ENCODE assay signal across 8 mouse cellular contexts in the genomic region with DNA sequence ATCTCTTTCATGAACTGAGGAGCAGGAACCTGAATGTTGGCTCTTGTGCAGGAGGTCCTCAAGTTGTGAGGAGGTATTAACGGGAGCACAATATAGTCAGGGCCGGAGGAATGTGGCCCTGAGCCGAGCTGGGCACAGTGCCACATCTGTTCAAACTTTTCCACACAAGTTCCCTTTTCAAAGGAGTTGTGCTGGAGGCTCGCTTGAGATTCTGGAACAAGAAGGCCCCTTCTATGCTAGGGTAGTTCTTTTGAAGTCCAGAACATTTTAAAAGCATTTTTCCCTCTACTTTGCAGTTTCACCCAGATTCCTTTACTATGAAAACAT. TPM values are rescaled to one million over a fixed set of nuclear protein-coding genes. Genes with fewer than 3 reads are reported as not detected.
DNase-seq lines count a peak whose midpoint lies in the region; ATAC-seq and TF ChIP-seq lines count a peak whose summit lies in the region.

No protein-coding gene starts in this region.

- no peak for TF ChIP-seq CTCF in G1E (IDR thresholded peaks at IDR 0.05; ENCODE audit: low read depth, low read length)
- no peak for TF ChIP-seq CTCF in lung, postnatal 0 days (IDR thresholded peaks at IDR 0.05)

- H3K4me3 ChIP-seq in G1E (ENCODE audit: low read depth, low read length), result peak overlapping the region; percentile 93; the same call in 1 of the 2 replicates
- H3K4me3 ChIP-seq in hindbrain, embryonic 14.5 days (replicated peaks; ENCODE audit: low read length), result peak overlapping the region; percentile 58; the same call in 1 of the 2 replicates
- H3K4me3 ChIP-seq in lung, postnatal 0 days (ENCODE audit: low read depth, low read length), result peak overlapping the region; percentile 44; the same call in 1 of the 2 replicates

- peaks cover 12% of the 10 kb centered on the region for H3K36me3 ChIP-seq in G1E (replicated peaks)
- peaks cover under 1% of the 10 kb centered on the region; the same call in 1 of the 2 replicates for H3K36me3 ChIP-seq in hindbrain, embryonic 14.5 days (replicated peaks; ENCODE audit: control insufficient read depth, insufficient read depth)
- no peaks in the 10 kb centered on the region for H3K36me3 ChIP-seq in lung, postnatal 0 days (ENCODE audit: insufficient read depth, low read length)

- peak overlapping the region; percentile 83 for H3K27ac ChIP-seq in hindbrain, embryonic 14.5 days
- H3K27ac ChIP-seq in lung, postnatal 0 days (ENCODE audit: low read length), result peak overlapping the region; percentile 82

- DNase-seq in G1E (ENCODE audit: low spot score), result no peak
- DNase-seq in cerebellum, adult 18-20 months, result peak; percentile 15 to 17
- peak; percentile 44 for DNase-seq in gastrocnemius, adult 18-20 months (ENCODE audit: low spot score)
- DNase-seq in hindbrain, embryonic 14.5 days (ENCODE audit: low spot score), result peak; percentile 73
- peak; percentile 58 to 65 for DNase-seq in layer of hippocampus, postnatal 36 days
- DNase-seq in lung, postnatal 0 days (ENCODE audit: low spot score), result peak; percentile 91
- peak; percentile 42 for DNase-seq in right cerebral cortex, postnatal 25 days
- no peak for DNase-seq in thymus, postnatal 25 days

- H3K4me1 ChIP-seq in G1E (ENCODE audit: insufficient read depth, low read depth, low read length), result peaks cover 43% of the 10 kb centered on the region
- H3K4me1 ChIP-seq in hindbrain, embryonic 14.5 days (replicated peaks; ENCODE audit: control insufficient read depth, insufficient read depth, low read length), result peaks cover 12% of the 10 kb centered on the region
- H3K4me1 ChIP-seq in lung, postnatal 0 days (ENCODE audit: insufficient read depth, low read depth, low read length), result no peaks in the 10 kb centered on the region; the same call in 1 of the 2 replicates

- no peak overlapping the region for H3K9ac ChIP-seq in hindbrain, embryonic 14.5 days
- H3K9ac ChIP-seq in lung, postnatal 0 days (replicated peaks; ENCODE audit: low read depth), result no peak overlapping the region; the same call in 1 of the 2 replicates

- peak overlapping the region; percentile 93 for H3K4me2 ChIP-seq in hindbrain, embryonic 14.5 days (replicated peaks)
- peak overlapping the region; percentile 85 for H3K4me2 ChIP-seq in lung, postnatal 0 days (replicated peaks; ENCODE audit: low read depth, low read length)

- 12% methylated on average over 4 of the region's 4 CpGs for WGBS in hindbrain, embryonic 14.5 days
- 10% methylated on average over 4 of the region's 4 CpGs for WGBS in lung, postnatal 0 days

- peak; percentile 72 for TF ChIP-seq EP300 in lung, postnatal 0 days (IDR thresholded peaks at IDR 0.05)

- no peak for ATAC-seq in G1E (ENCODE audit: extremely low read depth, insufficient number of reproducible peaks, low FRiP score, poor library complexity, severe bottlenecking)
- peak; percentile 47 for ATAC-seq in hindbrain, embryonic 14.5 days (ENCODE audit: low FRiP score)
- peak; percentile 68 for ATAC-seq in lung, postnatal 0 days

- H3K27me3 ChIP-seq in G1E (ENCODE audit: insufficient read depth, low read length), result peaks cover 1% of the 10 kb centered on the region; the same call in 1 of the 2 replicates
- H3K27me3 ChIP-seq in hindbrain, embryonic 14.5 days (ENCODE audit: control insufficient read depth, insufficient read depth, low read length), result no peaks in the 10 kb centered on the region
- no peaks in the 10 kb centered on the region for H3K27me3 ChIP-seq in lung, postnatal 0 days (replicated peaks; ENCODE audit: insufficient read depth, low read length)

- H3K9me3 ChIP-seq in G1E (replicated peaks), result no peaks in the 10 kb centered on the region
- H3K9me3 ChIP-seq in hindbrain, embryonic 14.5 days (ENCODE audit: control insufficient read depth, low read length), result no peaks in the 10 kb centered on the region
- H3K9me3 ChIP-seq in lung, postnatal 0 days (ENCODE audit: low read length), result no peaks in the 10 kb centered on the region

RNA-seq across cellular contexts. Expression of a gene that starts 21.5 kb away (rescaled TPM):
- total RNA-seq in G1E (2014; fragmentation: Nextera tagmentation) (142 and 167 TPM in 2 replicates), G1E (2017) (135 and 146 TPM in 2 replicates)
- 24.0 and 27.6 TPM in 2 replicates for polyA plus RNA-seq in G1E (2012)
- total RNA-seq in gastrocnemius, adult 18-20 months (2021), result 1 to 10 TPM in 1 of 2 experiments, under 1 TPM in 1; 0.94 to 1.4 TPM
- 87.7 and 97.9 TPM in 2 replicates for polyA plus RNA-seq in hindbrain, embryonic 14.5 days (2014; fragmentation: Nextera tagmentation; extraction: Ambion mirVana)
- 100 to 1,000 TPM; 105 to 110 TPM for total RNA-seq in layer of hippocampus, postnatal 36 days (2021)
- polyA plus RNA-seq in lung, postnatal 0 days (2015; fragmentation: Nextera tagmentation; extraction: Ambion mirVana), result 35.2 and 47.8 TPM in 2 replicates

RNA-seq across cellular contexts. Expression of a gene that starts 59.1 kb away (rescaled TPM):
- total RNA-seq in G1E (2014; fragmentation: Nextera tagmentation) (13.8 and 17.3 TPM in 2 replicates), G1E (2017) (20.7 and 21.9 TPM in 2 replicates)
- 8.6 and 9.9 TPM in 2 replicates for polyA plus RNA-seq in G1E (2012)
- total RNA-seq in gastrocnemius, adult 18-20 months (2021), result 1 to 10 TPM; 2.5 to 2.6 TPM
- polyA plus RNA-seq in hindbrain, embryonic 14.5 days (2014; fragmentation: Nextera tagmentation; extraction: Ambion mirVana), result 27.9 and 29.4 TPM in 2 replicates
- total RNA-seq in layer of hippocampus, postnatal 36 days (2021), result 10 to 100 TPM; 11.1 to 12.5 TPM
- polyA plus RNA-seq in lung, postnatal 0 days (2015; fragmentation: Nextera tagmentation; extraction: Ambion mirVana), result 10.4 and 12.3 TPM in 2 replicates

Comparison
In these comparisons a context has a peak if more than half of its experiments do, and no peak if none do; other contexts are left out.
1. DNase-seq: peak in cerebellum, adult 18-20 months (2 of 2), gastrocnemius, adult 18-20 months (single experiment), hindbrain, embryonic 14.5 days (single experiment), layer of hippocampus, postnatal 36 days (2 of 2), lung, postnatal 0 days (single experiment) and right cerebral cortex, postnatal 25 days (single experiment); none in G1E (single experiment) and thymus, postnatal 25 days (single experiment).
2. RNA of a gene that starts 21.5 kb away (total RNA-seq): 135 to 167 TPM in G1E and 105 to 110 TPM in layer of hippocampus, postnatal 36 days; 0.94 to 1.4 TPM in gastrocnemius, adult 18-20 months; every median in the first group is over 10 times any median in the second.
3. Peak in every context shown above with its lines, with median percentiles within 50 percentile points of each other: H3K4me3 ChIP-seq.